Mouse (Mus musculus) G1E-ER4 (cell line): Measurements from ENCODE around the gene Pcdh9. TPM values are rescaled to one million over a fixed set of nuclear protein-coding genes. Genes with fewer than 3 reads are reported as not detected.
A peak's percentile ranks its signal among the peaks of the same experiment; 100 is the strongest.

Experiments
- GATA1 ChIP-seq: IDR thresholded peaks from one replicate; pipeline ENCODE4 v1.8.0; 2012; ENCODE audit warnings: low read length, inconsistent platforms
- polyA plus RNA-seq: library from polyadenylated mRNA; stranded (reverse); fragments of >175 nt; gene quantifications from 2 replicates; pipeline ENCODE4 v1.2.3, GENCODE M21; 2012

Gene Pcdh9
- polyA plus RNA-seq, 1 experiment, result not detected

DNA sequence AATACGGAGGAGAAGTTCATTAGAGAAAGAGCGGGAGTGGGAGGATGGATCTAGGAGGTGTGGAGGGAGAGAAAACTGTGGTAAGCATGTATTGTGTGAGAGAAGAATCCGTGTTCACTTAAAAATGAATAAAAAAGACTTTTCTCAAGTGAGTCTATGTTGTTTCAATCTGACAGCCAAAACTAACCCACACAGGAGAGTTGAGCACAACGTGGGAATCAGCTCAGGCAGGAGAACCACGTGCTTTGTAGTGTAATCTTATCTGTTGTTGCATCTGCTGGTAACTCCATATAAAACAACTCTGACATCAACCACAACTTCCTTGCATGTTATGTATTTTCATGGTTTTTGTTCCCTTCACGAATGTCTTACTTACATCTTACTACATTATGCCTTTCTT lies 58.0 kb downstream of the Pcdh9 start:
- TF ChIP-seq GATA1, result peak; percentile 43

DNA sequence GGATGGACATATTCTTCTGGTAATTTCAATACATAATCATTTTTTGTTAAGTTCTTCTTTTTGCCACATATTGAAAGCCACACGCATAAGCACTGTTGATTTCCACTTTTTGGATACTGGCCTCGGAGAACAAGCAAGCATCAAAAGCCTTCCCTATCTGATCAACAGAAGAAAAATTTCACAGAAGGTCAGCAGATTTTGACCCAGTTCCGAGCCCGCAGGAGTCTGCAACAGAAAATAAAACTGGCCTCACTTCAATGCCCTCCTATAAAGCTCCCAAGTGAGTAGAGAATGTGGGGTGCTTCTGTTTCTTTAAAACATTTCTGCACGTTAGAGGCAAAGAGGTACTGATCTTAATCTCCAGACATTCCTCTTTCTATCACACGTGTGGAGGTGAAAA lies 63.3 kb downstream of the Pcdh9 start:
- no peak for TF ChIP-seq GATA1

DNA sequence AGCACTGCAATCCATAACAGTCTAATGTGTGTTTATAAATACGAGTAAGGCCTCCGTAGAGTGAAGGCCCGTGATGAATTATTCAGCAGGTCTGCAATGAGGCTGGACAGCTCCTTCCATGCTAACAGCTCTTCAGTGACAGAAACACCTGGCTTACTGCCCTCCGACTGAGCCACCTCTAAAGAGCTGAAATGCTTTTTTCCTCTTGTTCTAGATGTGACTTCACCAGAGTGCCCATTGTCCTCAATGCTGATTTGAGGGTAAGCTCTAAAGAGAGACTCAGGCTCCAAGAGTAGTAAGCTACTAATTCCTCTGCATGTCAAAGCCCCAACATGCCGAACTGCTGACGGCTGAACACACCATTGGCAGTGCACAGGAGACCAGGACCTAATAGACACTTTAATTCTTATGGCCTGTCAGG lies 64.4 kb downstream of the Pcdh9 start:
- no peak for TF ChIP-seq GATA1

DNA sequence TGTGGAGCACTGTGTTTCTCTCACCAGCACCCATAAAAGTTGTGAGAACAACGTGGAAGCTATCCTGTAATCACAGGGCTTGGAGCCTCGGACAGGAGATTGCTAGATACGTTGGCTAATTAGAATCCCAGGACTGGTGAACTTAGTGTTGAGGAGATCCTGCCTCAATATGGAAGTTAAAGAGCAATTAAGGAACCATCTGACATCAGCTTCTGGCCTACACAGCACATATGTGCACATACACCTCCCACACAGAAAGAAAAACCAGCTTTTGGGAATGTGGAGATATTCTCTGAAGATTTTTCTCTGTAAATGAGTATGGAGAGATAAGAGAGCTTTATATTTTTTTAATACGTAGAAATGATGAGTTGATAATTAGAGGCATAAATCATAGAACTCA lies 71.6 kb downstream of the Pcdh9 start:
- TF ChIP-seq GATA1, result no peak

DNA sequence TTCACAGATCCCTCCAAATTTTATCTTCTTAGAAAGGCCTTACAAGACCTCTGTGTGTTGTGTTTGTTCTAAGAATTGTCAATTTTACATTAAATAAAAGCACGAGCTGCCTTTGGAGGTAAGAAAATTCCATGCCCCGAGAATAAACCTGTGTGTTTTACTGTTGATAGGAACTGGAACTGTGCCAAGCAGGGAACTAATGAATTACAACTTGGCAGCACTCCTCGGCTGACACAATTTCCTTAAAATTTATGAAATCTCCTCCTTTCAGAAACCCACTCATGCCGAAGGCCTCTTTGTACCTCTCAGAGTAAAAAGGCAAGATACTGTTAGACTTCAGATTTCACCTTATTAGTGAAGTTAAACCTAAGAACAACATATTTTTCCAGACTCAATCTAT lies 72.9 kb downstream of the Pcdh9 start:
- no peak for TF ChIP-seq GATA1

DNA sequence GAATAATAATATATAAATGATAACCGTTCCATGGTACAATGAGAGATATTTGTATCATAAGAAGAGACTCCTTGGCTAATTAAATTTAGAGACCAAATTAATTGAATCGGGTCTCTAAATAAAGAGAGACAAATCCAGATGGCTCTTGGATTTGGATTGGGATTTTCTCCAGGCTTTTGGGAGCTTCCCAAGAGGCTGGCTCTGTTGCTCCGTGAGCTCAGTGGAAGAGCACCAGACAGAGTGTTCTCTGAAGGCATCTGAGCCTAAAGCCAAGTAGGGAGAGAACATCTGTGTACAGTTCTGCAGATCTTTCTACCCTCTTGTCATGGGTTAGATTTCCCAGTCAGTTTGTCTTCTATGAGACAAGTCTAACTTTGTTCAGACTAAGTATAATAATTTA lies 95.9 kb downstream of the Pcdh9 start:
- TF ChIP-seq GATA1, result no peak

DNA sequence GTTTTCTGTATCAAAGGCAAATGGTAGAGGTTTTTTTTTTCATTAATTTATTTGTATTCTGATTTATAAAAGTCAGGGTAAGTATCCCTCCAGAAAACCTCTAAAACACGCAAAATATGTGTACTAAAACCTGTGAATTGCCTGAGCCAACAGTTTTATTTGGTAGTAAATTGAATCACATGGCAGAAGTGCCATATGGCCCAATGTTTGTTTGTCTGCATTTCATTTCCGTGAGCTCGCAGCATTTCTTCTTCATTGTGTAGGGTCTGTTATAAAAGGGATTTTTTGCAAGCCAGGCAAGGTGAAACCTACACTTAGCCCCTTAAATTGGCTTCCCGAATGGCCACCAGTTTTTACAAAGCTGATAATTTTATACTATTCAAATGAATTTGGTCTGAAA lies 104.2 kb downstream of the Pcdh9 start:
- no peak for TF ChIP-seq GATA1

DNA sequence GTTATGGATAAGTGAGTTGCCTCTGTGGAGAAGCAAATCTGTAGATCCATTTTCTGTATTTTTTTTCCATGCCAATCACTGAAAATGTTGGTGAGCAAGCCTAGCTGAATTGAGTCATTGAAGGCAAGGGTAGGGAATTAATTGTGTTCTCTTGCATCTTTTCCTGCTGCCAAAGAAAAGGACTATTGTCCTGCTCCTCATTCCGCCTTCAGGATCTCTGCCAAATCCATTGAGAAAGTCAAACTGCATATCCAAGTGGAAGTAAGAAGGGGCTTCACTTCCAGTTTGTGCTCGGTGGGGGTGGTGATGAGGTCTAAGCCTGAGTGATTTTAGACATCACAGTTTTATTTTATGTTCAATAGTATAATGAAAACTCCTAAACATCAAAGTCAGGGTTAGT lies 105.4 kb downstream of the Pcdh9 start:
- TF ChIP-seq GATA1, result no peak

DNA sequence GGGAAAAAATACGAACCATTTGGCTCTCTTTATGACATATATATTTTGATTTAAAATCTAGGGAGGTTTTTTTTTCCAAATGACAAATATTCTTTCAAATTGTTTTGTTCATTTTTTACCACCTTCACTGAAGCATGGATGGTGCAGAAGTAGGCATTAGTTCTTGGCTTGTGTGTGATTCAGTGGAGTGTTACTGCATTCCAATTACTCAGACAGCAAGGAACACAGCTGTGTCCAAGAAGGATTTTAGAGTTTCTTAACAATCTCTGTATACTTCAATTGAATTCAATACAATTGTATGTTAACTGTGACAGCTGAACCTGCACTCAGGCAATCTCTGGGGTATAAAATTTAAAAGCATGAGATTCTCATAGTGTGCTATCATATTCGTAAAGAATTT lies 127.6 kb downstream of the Pcdh9 start:
- TF ChIP-seq GATA1, result no peak

DNA sequence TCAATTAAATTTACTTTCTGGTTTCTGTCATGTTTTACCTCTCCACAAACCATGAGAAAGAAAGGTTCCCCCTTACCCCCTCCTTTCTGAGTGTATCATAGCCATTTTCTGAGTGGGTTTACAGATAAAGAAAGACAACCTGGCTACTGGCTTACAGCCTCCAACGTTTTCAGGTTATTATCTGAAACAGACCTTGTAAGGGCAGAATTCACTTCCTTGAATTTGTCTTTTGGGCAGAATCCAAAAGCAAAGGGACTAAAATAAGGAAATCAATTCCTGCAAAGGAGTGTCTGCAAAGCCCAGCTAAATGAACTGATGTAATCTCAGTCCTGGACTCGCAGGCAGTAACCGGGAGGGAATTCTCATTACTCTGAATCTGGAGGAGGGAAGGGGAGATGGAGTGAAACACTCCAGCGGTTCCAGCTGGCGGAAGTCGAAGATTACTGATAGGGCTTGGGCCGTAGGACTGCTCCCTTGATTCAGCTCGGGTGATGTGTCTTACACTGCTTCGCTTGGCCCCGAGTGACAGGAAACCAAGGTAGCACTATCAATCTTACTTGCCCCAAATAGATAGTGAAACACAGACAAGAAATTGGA lies 156.3 kb downstream of the Pcdh9 start:
- no peak for TF ChIP-seq GATA1

DNA sequence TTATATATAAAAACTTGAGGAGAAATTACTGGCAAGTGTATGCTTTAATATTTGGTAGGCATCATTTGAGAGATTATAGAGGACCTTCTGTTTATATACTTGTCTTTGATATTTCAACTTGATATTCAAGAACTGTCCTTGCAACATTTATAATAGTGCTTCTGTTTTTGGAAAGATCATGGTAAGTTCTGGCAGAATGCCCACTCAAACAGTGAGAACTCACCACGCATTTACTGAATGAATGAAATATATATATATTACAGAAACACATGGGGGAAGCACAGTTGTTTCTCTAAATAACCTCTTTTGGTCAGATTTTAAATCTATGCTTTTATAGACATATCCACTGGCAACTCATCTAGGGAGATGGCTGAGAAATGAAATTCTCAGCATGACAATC lies 164.7 kb downstream of the Pcdh9 start:
- no peak for TF ChIP-seq GATA1

DNA sequence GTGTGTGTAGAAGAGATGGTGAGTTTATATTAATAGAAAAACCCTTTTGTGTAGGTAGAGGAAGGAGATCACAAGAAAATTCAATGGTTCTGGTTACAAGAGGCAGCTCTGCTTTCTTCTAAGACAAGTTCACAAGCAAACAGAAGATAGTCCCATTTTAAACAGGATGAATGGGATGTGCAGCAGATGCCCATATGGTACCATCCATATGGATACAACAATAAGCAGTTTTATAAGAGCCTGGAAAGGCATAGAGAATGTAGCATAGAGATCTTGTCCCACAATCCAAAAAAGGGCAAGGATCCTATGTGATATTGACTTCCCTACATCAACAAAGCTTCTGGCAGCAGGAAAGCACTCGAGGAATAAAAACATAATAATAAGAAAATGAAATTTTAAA lies 171.3 kb downstream of the Pcdh9 start:
- TF ChIP-seq GATA1, result no peak

DNA sequence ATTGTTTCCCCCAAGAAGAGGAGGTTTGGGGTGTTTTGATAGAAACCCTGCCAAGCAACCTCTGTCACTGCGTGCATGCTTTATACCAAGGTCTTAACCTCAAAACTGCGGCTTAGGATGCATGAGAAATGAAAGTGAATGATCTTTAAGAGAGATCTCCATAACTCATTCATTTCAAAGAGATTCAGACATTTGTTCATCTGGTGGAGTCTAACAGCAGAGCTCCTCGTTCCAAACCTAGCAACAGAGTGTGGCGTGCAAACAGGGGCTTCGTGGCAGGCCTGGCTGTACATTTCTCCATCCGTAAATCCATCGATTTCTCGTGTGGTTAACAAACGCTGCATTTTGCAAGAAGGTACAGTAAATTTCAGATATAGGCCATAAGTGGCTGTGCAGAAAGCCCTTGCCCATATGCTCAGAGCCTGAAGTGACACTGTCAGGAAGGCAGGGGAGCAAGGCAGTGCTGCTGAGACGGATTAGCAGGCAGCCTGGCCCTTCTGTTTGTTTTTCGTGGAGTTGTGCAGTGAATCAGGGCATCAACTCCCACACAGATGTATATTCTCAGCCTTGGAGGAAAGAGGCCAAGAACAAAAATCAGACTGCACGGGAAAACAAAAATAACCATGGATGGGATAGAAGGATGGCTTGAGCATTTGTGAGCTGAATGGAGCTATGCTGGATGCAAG lies 177.1 kb downstream of the Pcdh9 start:
- TF ChIP-seq GATA1, result no peak

DNA sequence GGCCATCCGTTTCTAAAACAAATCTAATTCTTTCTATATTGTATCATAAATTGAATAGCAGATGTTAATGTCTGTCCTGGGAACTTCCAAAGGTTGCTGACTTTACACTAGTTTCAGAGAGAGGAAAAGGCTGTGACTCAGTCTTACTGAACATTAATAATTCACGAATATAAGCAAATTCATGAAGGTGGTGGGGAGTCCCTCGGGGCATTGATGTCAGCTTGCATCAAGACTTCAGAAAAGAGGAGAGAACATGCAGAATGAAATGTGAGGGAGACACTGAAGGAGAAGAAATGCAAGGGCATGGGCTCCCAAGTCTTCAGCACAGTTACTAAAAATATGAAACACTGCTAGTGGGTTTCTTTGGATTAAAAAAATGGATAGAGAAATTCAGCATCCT lies 181.8 kb downstream of the Pcdh9 start:
- no peak for TF ChIP-seq GATA1

DNA sequence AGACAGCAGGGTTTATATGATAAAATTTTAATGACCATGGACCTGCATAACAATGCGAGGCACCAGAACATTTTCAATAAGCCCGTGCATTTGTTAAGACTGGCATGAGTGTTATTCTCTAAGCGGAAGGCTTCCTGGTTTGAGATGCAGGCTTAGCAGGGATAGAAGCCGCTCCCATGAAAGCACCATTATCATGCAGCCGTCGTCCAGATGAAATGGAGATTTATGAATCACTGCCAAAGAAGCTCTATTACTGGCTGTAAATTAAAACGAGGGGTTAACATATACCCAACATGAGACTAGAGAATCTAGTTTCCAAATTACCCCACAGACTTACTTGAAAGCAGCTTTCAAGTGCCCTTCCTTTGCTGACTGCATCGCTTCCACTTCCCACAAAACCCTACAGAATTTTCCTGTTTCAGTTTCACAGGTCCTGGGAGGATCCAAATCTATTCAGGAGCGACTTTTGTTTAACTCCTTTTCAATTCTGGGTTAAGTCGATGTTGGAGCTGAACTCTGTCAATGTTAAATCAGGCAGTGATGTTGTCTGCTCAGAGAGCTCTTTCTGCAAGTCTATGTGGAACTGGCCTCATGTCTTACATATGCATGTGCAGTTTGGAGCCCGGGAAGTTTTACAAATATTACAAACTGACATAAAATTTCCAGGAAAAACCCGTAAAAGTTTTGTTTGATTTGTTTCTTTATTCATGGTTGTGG lies 188.9 kb downstream of the Pcdh9 start:
- TF ChIP-seq GATA1, result no peak

DNA sequence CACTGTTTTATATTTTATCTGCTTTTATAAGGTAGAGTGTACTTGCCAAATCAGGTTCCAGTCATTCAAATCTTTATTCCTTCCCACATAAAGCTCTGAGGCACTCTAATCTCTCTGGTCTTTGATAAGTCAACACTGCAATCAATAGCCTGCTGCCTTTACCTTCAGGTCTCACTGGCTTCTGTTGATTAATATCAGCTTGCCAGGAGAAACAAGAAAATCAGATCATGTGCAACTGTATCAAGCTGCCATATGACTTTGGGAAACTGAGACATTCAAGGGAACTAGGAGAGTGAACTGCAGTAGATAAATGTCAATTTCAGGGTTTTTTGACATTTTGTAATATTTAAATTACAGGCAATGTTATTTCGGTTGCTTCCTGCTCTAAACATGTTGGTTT lies 189.6 kb downstream of the Pcdh9 start:
- TF ChIP-seq GATA1, result no peak

DNA sequence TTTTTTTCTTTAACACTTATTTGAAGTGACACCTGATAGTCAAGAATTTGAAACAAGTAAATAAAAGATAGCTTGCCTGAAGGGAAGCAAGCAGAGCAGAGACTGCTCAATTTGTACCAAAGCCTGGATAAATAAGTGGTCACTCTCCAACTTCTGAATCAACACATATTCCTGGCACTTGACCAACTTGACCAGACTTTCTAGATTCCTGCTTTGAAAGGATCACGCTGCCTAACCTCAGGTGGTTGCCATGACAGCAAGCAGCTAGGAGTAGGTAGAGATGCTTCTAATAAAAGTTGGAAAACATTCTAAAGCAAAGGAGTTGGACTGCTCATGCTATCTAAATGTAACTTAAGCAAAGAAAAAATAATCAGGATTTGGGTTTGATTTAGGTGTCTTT lies 205.8 kb downstream of the Pcdh9 start:
- no peak for TF ChIP-seq GATA1
